Mouse (Mus musculus) liver, adult 2 months (tissue): ENCODE data around the gene Dlx3. TPM values are rescaled to one million over a fixed set of nuclear protein-coding genes. Genes with fewer than 3 reads are reported as not detected.

Experiments used
- DNase-seq: peaks from one replicate; pipeline ENCODE4 v3.0.0-alpha.2; 2011; ENCODE audit warnings: low read depth, low spot score; ENCODE audit errors: extremely low read depth
- H3K27ac ChIP-seq: fragments of 200-500 bp; replicated peaks from 2 replicates; pipeline ENCODE4 v1.5.1; 2012; ENCODE audit warnings: low read depth, mild to moderate bottlenecking, control low read depth, inconsistent platforms, low read length; ENCODE audit not compliant: insufficient read depth
- H3K27me3 ChIP-seq: fragments of 200-500 bp; 2 replicates; pipeline ENCODE4 v1.6.1; 2012; ENCODE audit warnings: mild to moderate bottlenecking, moderate library complexity, low read length, inconsistent platforms; ENCODE audit not compliant: control insufficient read depth, insufficient read depth
- H3K36me3 ChIP-seq: fragments of 200-500 bp; 2 replicates; pipeline ENCODE4 v1.6.1; 2012; ENCODE audit warnings: low read length, inconsistent platforms; ENCODE audit not compliant: control insufficient read depth, insufficient read depth
- H3K4me1 ChIP-seq: fragments of 200-500 bp; 2 replicates; pipeline ENCODE4 v1.6.1; 2011; ENCODE audit warnings: low read length; ENCODE audit not compliant: control insufficient read depth, insufficient read depth
- H3K4me3 ChIP-seq: fragments of 200-500 bp; 2 replicates; pipeline ENCODE4 v1.5.1; 2011; ENCODE audit warnings: low read depth, mild to moderate bottlenecking, control low read depth, low read length, moderate library complexity; ENCODE audit not compliant: insufficient read depth
- H3K79me2 ChIP-seq: fragments of 200-500 bp; 2 replicates; pipeline ENCODE4 v1.6.1; 2012; ENCODE audit warnings: inconsistent platforms, mild to moderate bottlenecking, low read length, moderate library complexity; ENCODE audit not compliant: control insufficient read depth, insufficient read depth
- H3K9ac ChIP-seq: fragments of 200-500 bp; 2 replicates; pipeline ENCODE4 v1.6.1; 2012; ENCODE audit warnings: low read depth, mild to moderate bottlenecking, control low read depth, inconsistent platforms, low read length
- CTCF ChIP-seq: fragments of 200-500 bp; IDR thresholded peaks from 2 replicates; pipeline ENCODE4 v1.5.1; 2011; ENCODE audit warnings: low read depth, low read length, control low read depth
- POLR2A ChIP-seq: fragments of 200-500 bp; IDR thresholded peaks from 2 replicates; pipeline ENCODE4 v1.6.1; 2011; ENCODE audit warnings: low read length, control low read depth; ENCODE audit not compliant: insufficient read depth; ENCODE audit errors: extremely low read depth
- WGBS: fragments of 180-500 bp; shearing (Covaris S2); methylation state at CpG from one replicate; pipeline ENCODE4 v1.1.7; 2018; 5-methylcytosine and 5-hydroxymethylcytosine counted together
- polyA plus RNA-seq: library from polyadenylated mRNA; depleted of rRNA; stranded (reverse); fragments of >200 nt; gene quantifications from 2 replicates; pipeline ENCODE4 v1.2.3, GENCODE M21; 2012
- total RNA-seq: library from RNA; depleted of rRNA; stranded (reverse); fragments of >200 nt; gene quantifications from 2 replicates; pipeline ENCODE4 v1.2.3, GENCODE M21; 2014

The Dlx3 gene
- total and polyA plus RNA-seq, 2 experiments = not detected

GRCm38 (mm10) chr11:95137281-95137680, 17.4 kb downstream of the Dlx3 start:
- Histone ChIP-seq H3K4me3 (no peak overlapping the region), H3K9ac (no peak overlapping the region), H3K4me1 (no peaks in the 10 kb centered on the region), H3K27me3 (peaks cover 15% of the 10 kb centered on the region; the same call in 1 of the 2 replicates), H3K27ac (no peak overlapping the region), H3K36me3 (no peaks in the 10 kb centered on the region), H3K79me2 (no peaks in the 10 kb centered on the region)
- DNase-seq = no peak
- 32% methylated on average over 6 of the region's 6 CpGs for whole genome bisulfite sequencing
- TF ChIP-seq POLR2A (no peak), CTCF (no peak)

GRCm38 (mm10) chr11:95139871-95140270, 20.0 kb downstream of the Dlx3 start:
- 71% methylated on average over 5 of the region's 5 CpGs for WGBS
- TF ChIP-seq CTCF = no peak
- TF ChIP-seq POLR2A = no peak

GRCm38 (mm10) chr11:95142258-95142657, 22.3 kb downstream of the Dlx3 start:
- no peak overlapping the region for H3K4me3 ChIP-seq
- 26% methylated on average over 10 of the region's 10 CpGs for WGBS
- no peak for TF ChIP-seq POLR2A
- no peak for TF ChIP-seq CTCF
- H3K4me1 ChIP-seq = peaks cover 6% of the 10 kb centered on the region
- no peak for DNase-seq
- no peaks in the 10 kb centered on the region for H3K36me3 ChIP-seq
- H3K27me3 ChIP-seq = peaks cover 45% of the 10 kb centered on the region
- no peak overlapping the region for H3K9ac ChIP-seq
- H3K79me2 ChIP-seq = no peaks in the 10 kb centered on the region
- no peak overlapping the region for H3K27ac ChIP-seq

More at GRCm38 (mm10) chr11:95139871-95140270, 20.0 kb downstream of the Dlx3 start:
- no peak overlapping the region for H3K9ac ChIP-seq
- H3K36me3 ChIP-seq = no peaks in the 10 kb centered on the region
- no peak overlapping the region for H3K4me3 ChIP-seq
- H3K79me2 ChIP-seq = no peaks in the 10 kb centered on the region
- no peak for DNase-seq
- H3K27me3 ChIP-seq = peaks cover 32% of the 10 kb centered on the region
- no peaks in the 10 kb centered on the region for H3K4me1 ChIP-seq
- no peak overlapping the region for H3K27ac ChIP-seq

GRCm38 (mm10) chr11:95142980-95143575, 23.2 kb downstream of the Dlx3 start:
- Histone ChIP-seq H3K9ac (no peak overlapping the region), H3K4me3 (no peak overlapping the region), H3K79me2 (no peaks in the 10 kb centered on the region), H3K36me3 (no peaks in the 10 kb centered on the region), H3K27me3 (peaks cover 45% of the 10 kb centered on the region), H3K27ac (no peak overlapping the region), H3K4me1 (peaks cover 6% of the 10 kb centered on the region)
- TF ChIP-seq POLR2A (no peak), CTCF (no peak)
- WGBS = 8% methylated on average over 39 of the region's 39 CpGs
- no peak for DNase-seq

- H3K9ac ChIP-seq = no peak overlapping the region
- H3K27ac ChIP-seq = no peak overlapping the region
- H3K4me1 ChIP-seq = peaks cover 6% of the 10 kb centered on the region
- H3K27me3 ChIP-seq = peaks cover 51% of the 10 kb centered on the region
- no peaks in the 10 kb centered on the region for H3K79me2 ChIP-seq
- no peaks in the 10 kb centered on the region for H3K36me3 ChIP-seq
- 19% methylated on average over 4 of the region's 4 CpGs for WGBS
- TF ChIP-seq POLR2A (no peak), CTCF (no peak)
- DNase-seq = no peak
- H3K4me3 ChIP-seq = no peak overlapping the region
Measured at GRCm38 (mm10) chr11:95143663-95144062, 23.7 kb downstream of the Dlx3 start.

GRCm38 (mm10) chr11:95144091-95144945, 24.4 kb downstream of the Dlx3 start:
- 29% methylated on average over 9 of the region's 9 CpGs for WGBS
- Histone ChIP-seq H3K27ac (no peak overlapping the region), H3K27me3 (peaks cover 54% of the 10 kb centered on the region), H3K4me1 (peaks cover 6% of the 10 kb centered on the region), H3K9ac (no peak overlapping the region), H3K36me3 (no peaks in the 10 kb centered on the region), H3K4me3 (no peak overlapping the region), H3K79me2 (no peaks in the 10 kb centered on the region)
- TF ChIP-seq CTCF (no peak), POLR2A (no peak)
- DNase-seq = no peak
